ENCODE assay signal across 10 mouse cellular contexts in the genomic region with DNA sequence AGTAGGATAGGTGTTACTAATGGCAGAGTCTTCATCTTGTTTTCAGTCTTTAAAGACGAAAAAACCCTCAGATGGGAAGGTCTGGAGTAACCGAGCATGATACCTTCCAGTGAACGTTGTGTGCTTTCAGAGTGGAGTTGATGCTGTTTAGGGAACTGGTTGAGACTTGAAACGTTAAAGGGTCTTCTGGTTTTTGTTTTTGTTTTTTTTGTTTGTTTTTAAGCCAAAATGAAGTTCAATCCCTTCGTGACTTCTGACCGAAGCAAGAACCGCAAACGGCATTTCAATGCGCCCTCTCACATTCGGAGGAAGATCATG. TPM values are rescaled to one million over a fixed set of nuclear protein-coding genes. Genes with fewer than 3 reads are reported as not detected.
DNase-seq lines count a peak whose midpoint lies in the region; ATAC-seq and TF ChIP-seq lines count a peak whose summit lies in the region.
"Had no signal": no experiment of that assay in that cellular context is flagged by ENCODE, and none has a peak within 500 bp of the region (broad histone marks: within the 10 kb centered on the region; RNA-seq: fewer than 3 reads in every experiment).

No protein-coding gene starts in this region.

- no peak for DNase-seq in kidney, adult 2 months
- DNase-seq in kidney, postnatal 14 days: no peak
- no peak for DNase-seq in hindbrain, embryonic 11.5 days (ENCODE audit: low spot score)
- no peak for DNase-seq in midbrain, embryonic 11.5 days (ENCODE audit: low spot score, missing footprints)
- DNase-seq in urinary bladder, postnatal 14 days (ENCODE audit: low spot score): no peak
- DNase-seq in left cerebral cortex, adult 8-10 months (ENCODE audit: low spot score in 2 of 2): no peak
- DNase-seq in left cerebral cortex, adult 18-20 months (ENCODE audit: low spot score in 2 of 2): no peak

- H3K9me3 ChIP-seq in hindbrain, embryonic 11.5 days (ENCODE audit: control insufficient read depth, low read length): no peaks in the 10 kb centered on the region
- H3K9me3 ChIP-seq in midbrain, embryonic 11.5 days (ENCODE audit: control insufficient read depth, low read length): no peaks in the 10 kb centered on the region

- no peaks in the 10 kb centered on the region for H3K4me1 ChIP-seq in kidney, adult 2 months (ENCODE audit: control insufficient read depth, insufficient read depth, low read length)
- H3K4me1 ChIP-seq in bone marrow, adult 2 months (ENCODE audit: control insufficient read depth, insufficient read depth, low read length): no peaks in the 10 kb centered on the region; the same call in none of the 2 replicates
- no peaks in the 10 kb centered on the region; the same call in 1 of the 2 replicates for H3K4me1 ChIP-seq in hindbrain, embryonic 11.5 days (replicated peaks; ENCODE audit: control insufficient read depth, insufficient read depth, low read length)
- H3K4me1 ChIP-seq in midbrain, embryonic 11.5 days (ENCODE audit: control insufficient read depth, insufficient read depth, low read length): peaks cover 8% of the 10 kb centered on the region

- no peak for TF ChIP-seq POLR2A in kidney, adult 2 months (IDR thresholded peaks at IDR 0.05; ENCODE audit: low read depth, low read length)
- TF ChIP-seq POLR2A in bone marrow, adult 2 months (IDR thresholded peaks at IDR 0.05; ENCODE audit: borderline replicate concordance, control insufficient read depth, low read depth, low read length): no peak

- H3K27ac ChIP-seq in kidney, adult 2 months (ENCODE audit: insufficient read depth, low read depth, low read length): peak overlapping the region; percentile 83
- H3K27ac ChIP-seq in bone marrow, adult 2 months (ENCODE audit: control insufficient read depth, insufficient read depth, low read depth, low read length, poor library complexity): no peak overlapping the region; the same call in 1 of the 2 replicates
- 0 out of 2 replicates have a peak overlapping the region, but pooled peaks have one; percentile 88 for H3K27ac ChIP-seq in hindbrain, embryonic 11.5 days (ENCODE audit: low read depth, low read length)
- peak overlapping the region; percentile 84; the same call in 1 of the 2 replicates for H3K27ac ChIP-seq in midbrain, embryonic 11.5 days (ENCODE audit: low read depth, low read length)

- 1% methylated on average over 10 of the region's 10 CpGs for WGBS in kidney, adult 2 months
- WGBS in bone marrow, adult 2 months: under 1% methylated on average over 10 of the region's 10 CpGs
- WGBS in hindbrain, embryonic 11.5 days: 3% methylated on average over 10 of the region's 10 CpGs
- WGBS in midbrain, embryonic 11.5 days: 3% methylated on average over 10 of the region's 10 CpGs

- no peak for TF ChIP-seq CTCF in kidney, adult 2 months (conservative IDR thresholded peaks at IDR 0.05; ENCODE audit: insufficient read depth, insufficient read length, low read depth, low read length)
- no peak for TF ChIP-seq CTCF in bone marrow, adult 2 months (IDR thresholded peaks at IDR 0.05; ENCODE audit: control insufficient read depth, insufficient read depth, low read length)

- peak overlapping the region; percentile 62 for H3K4me2 ChIP-seq in hindbrain, embryonic 11.5 days (replicated peaks; ENCODE audit: low read depth, low read length)
- peak overlapping the region; percentile 78 for H3K4me2 ChIP-seq in midbrain, embryonic 11.5 days

- H3K36me3 ChIP-seq in kidney, adult 2 months (ENCODE audit: control insufficient read depth, insufficient read depth, low read length): peaks cover 11% of the 10 kb centered on the region
- H3K36me3 ChIP-seq in hindbrain, embryonic 11.5 days (ENCODE audit: control insufficient read depth, insufficient read depth, low read length): peaks cover 8% of the 10 kb centered on the region; the same call in 1 of the 2 replicates
- peaks cover 24% of the 10 kb centered on the region for H3K36me3 ChIP-seq in midbrain, embryonic 11.5 days (ENCODE audit: control insufficient read depth, insufficient read depth, low read length)

- H3K9ac ChIP-seq in hindbrain, embryonic 11.5 days (ENCODE audit: low read depth, low read length): peak overlapping the region; percentile 99
- peak overlapping the region; percentile 97 for H3K9ac ChIP-seq in midbrain, embryonic 11.5 days (ENCODE audit: low read length)

- peak overlapping the region; percentile 98 for H3K4me3 ChIP-seq in kidney, adult 2 months (ENCODE audit: insufficient read depth, low read depth, low read length)
- peak overlapping the region; percentile 77 for H3K4me3 ChIP-seq in bone marrow, adult 2 months (replicated peaks; ENCODE audit: control insufficient read depth, low read depth, low read length)
- H3K4me3 ChIP-seq in hindbrain, embryonic 11.5 days (ENCODE audit: low read depth, low read length): peak overlapping the region; percentile 88
- H3K4me3 ChIP-seq in midbrain, embryonic 11.5 days (ENCODE audit: low read depth, low read length): peak overlapping the region; percentile 63

- no peaks in the 10 kb centered on the region for H3K27me3 ChIP-seq in kidney, adult 2 months (replicated peaks; ENCODE audit: control insufficient read depth, insufficient read depth, low read length)
- H3K27me3 ChIP-seq in hindbrain, embryonic 11.5 days (ENCODE audit: control insufficient read depth, insufficient read depth, low read length): no peaks in the 10 kb centered on the region
- H3K27me3 ChIP-seq in midbrain, embryonic 11.5 days (ENCODE audit: control insufficient read depth, insufficient read depth, low read length): no peaks in the 10 kb centered on the region
- H3K27me3 ChIP-seq: Patski had no signal

- ATAC-seq in hindbrain, embryonic 11.5 days (ENCODE audit: low FRiP score): no peak
- no peak for ATAC-seq in midbrain, embryonic 11.5 days (ENCODE audit: low FRiP score)

RNA-seq across cellular contexts. Expression of gene Rpl26, which starts 0.6 kb away (rescaled TPM):
- polyA plus RNA-seq in kidney, adult 2 months (2012; rRNA removed): 1,040 and 1,128 TPM in 2 replicates
- 2,007 and 3,389 TPM in 2 replicates for polyA plus RNA-seq in bone marrow, adult 2 months (2011; ENCODE audit: insufficient read depth, insufficient read length, low replicate concordance, missing spikeins)
- polyA plus RNA-seq in hindbrain, embryonic 11.5 days (2014; fragmentation: Nextera tagmentation; extraction: Ambion mirVana): 839 and 854 TPM in 2 replicates
- 841 and 881 TPM in 2 replicates for polyA plus RNA-seq in midbrain, embryonic 11.5 days (2014; fragmentation: Nextera tagmentation; extraction: Ambion mirVana)
- 100 to 1,000 TPM; 920 to 943 (median 931) TPM for total RNA-seq in left cerebral cortex, adult 8-10 months (2022)
- total RNA-seq in left cerebral cortex, adult 18-20 months (2021): 100 to 1,000 TPM; 894 to 903 TPM

RNA-seq across cellular contexts. Expression of gene Rnf222, which starts 13.7 kb away (rescaled TPM):
- polyA plus RNA-seq in kidney, adult 2 months (2012; rRNA removed): 0.07 and 0.13 TPM in 2 replicates
- 1.4 TPM in 1 of 2 replicates, not detected in the other for polyA plus RNA-seq in bone marrow, adult 2 months (2011; ENCODE audit: insufficient read depth, insufficient read length, low replicate concordance, missing spikeins)
- not detected in 2 replicates for polyA plus RNA-seq in hindbrain, embryonic 11.5 days (2014; fragmentation: Nextera tagmentation; extraction: Ambion mirVana)
- polyA plus RNA-seq in midbrain, embryonic 11.5 days (2014; fragmentation: Nextera tagmentation; extraction: Ambion mirVana): 0.04 and 0.07 TPM in 2 replicates
- total RNA-seq in left cerebral cortex, adult 8-10 months (2022): under 1 TPM in 1 of 4 experiments, not detected in 3; 0.17 TPM
- not detected for total RNA-seq in left cerebral cortex, adult 18-20 months (2021)
- total RNA-seq: hematopoietic stem cell, adult 5-6 weeks had no signal
- polyA plus RNA-seq: Patski had no signal

RNA-seq across cellular contexts. Expression of gene Odf4, which starts 24.9 kb away (rescaled TPM):
- 0.33 and 0.46 TPM in 2 replicates for polyA plus RNA-seq in kidney, adult 2 months (2012; rRNA removed)
- not detected in 2 replicates for polyA plus RNA-seq in bone marrow, adult 2 months (2011; ENCODE audit: insufficient read depth, insufficient read length, low replicate concordance, missing spikeins)
- polyA plus RNA-seq in hindbrain, embryonic 11.5 days (2014; fragmentation: Nextera tagmentation; extraction: Ambion mirVana): 0.15 and 0.18 TPM in 2 replicates
- not detected in 2 replicates for polyA plus RNA-seq in midbrain, embryonic 11.5 days (2014; fragmentation: Nextera tagmentation; extraction: Ambion mirVana)
- total RNA-seq in left cerebral cortex, adult 8-10 months (2022): 1 to 10 TPM; 1.1 to 2.2 (median 1.7) TPM
- not detected for total RNA-seq in left cerebral cortex, adult 18-20 months (2021)
- total RNA-seq: hematopoietic stem cell, adult 5-6 weeks had no signal
- polyA plus RNA-seq: Patski had no signal

RNA-seq across cellular contexts. Expression of gene Ndel1, which starts 30.3 kb away (rescaled TPM):
- 88.9 and 104 TPM in 2 replicates for polyA plus RNA-seq in kidney, adult 2 months (2012; rRNA removed)
- 21.2 and 25.6 TPM in 2 replicates for polyA plus RNA-seq in bone marrow, adult 2 months (2011; ENCODE audit: insufficient read depth, insufficient read length, low replicate concordance, missing spikeins)
- polyA plus RNA-seq in hindbrain, embryonic 11.5 days (2014; fragmentation: Nextera tagmentation; extraction: Ambion mirVana): 53.3 and 55.0 TPM in 2 replicates
- polyA plus RNA-seq in midbrain, embryonic 11.5 days (2014; fragmentation: Nextera tagmentation; extraction: Ambion mirVana): 47.6 and 49.6 TPM in 2 replicates
- total RNA-seq in left cerebral cortex, adult 8-10 months (2022): 100 to 1,000 TPM in 3 of 4 experiments, 10 to 100 TPM in 1; 95.2 to 113 (median 110) TPM
- 100 to 1,000 TPM; 110 to 127 TPM for total RNA-seq in left cerebral cortex, adult 18-20 months (2021)

RNA-seq across cellular contexts. Expression of gene Arhgef15, which starts 55.3 kb away (rescaled TPM):
- 38.2 and 44.7 TPM in 2 replicates for polyA plus RNA-seq in kidney, adult 2 months (2012; rRNA removed)
- 1.9 and 4.5 TPM in 2 replicates for polyA plus RNA-seq in bone marrow, adult 2 months (2011; ENCODE audit: insufficient read depth, insufficient read length, low replicate concordance, missing spikeins)
- 4.9 and 5.5 TPM in 2 replicates for polyA plus RNA-seq in hindbrain, embryonic 11.5 days (2014; fragmentation: Nextera tagmentation; extraction: Ambion mirVana)
- 3.7 and 4.2 TPM in 2 replicates for polyA plus RNA-seq in midbrain, embryonic 11.5 days (2014; fragmentation: Nextera tagmentation; extraction: Ambion mirVana)
- total RNA-seq in left cerebral cortex, adult 8-10 months (2022): 10 to 100 TPM; 35.5 to 40.0 (median 38.3) TPM
- 10 to 100 TPM; 20.4 to 24.0 TPM for total RNA-seq in left cerebral cortex, adult 18-20 months (2021)
